Mouse (Mus musculus) urinary bladder, adult 18-20 months (tissue): ENCODE data around the gene Napepld.
"Not testable (repeated sequence)": the region's sequence is repeated elsewhere in the genome, so short reads cannot be mapped to it uniquely, and the experiment has no call there.

Source experiments
- DNase-seq, 2 experiments: peaks; one replicate each; pipeline ENCODE4 v3.0.0; 2022; ENCODE audit warnings: low spot score in 2 of 2, mixed read lengths in 2 of 2

Napepld gene

DNA sequence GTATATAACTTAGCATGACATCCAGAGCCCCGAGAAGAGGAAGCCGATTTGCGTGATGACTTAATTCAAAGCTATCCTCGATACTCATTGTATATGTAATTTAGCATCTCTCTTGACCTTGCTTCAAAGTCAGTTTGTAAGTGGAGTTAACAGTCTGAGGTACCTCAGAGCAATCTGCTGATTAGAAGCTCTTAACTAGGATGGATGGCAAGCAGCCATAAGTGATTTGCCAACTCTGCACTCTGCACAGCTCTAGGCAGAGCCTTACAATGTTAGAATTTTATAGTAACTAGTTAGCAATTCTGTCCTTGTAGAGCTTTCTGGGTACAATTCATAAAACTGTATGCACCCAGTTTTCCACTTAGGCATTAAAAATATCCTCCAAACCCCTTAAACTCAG lies 5.3 kb upstream of the Napepld start:
- no peak for DNase-seq

DNA sequence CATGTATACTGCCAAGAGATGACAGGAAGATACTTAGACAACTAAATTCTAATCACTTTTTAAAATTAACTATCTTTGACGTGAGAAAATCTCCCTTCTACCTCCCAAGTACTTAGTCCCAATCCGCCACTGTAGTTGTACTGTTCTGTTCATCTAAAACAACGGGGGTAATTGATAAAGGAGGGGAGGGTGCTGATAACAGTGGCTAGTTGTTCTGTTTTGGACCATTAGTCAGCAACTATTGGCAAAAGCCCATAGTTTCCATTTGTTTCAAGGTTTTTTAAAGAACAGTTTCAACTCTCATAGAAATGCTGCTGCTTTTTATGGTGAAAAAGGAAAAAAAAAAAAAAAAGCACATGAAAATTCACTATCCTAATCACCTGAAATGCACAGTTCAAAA lies 2.5 kb upstream of the Napepld start:
- DNase-seq = no peak

DNA sequence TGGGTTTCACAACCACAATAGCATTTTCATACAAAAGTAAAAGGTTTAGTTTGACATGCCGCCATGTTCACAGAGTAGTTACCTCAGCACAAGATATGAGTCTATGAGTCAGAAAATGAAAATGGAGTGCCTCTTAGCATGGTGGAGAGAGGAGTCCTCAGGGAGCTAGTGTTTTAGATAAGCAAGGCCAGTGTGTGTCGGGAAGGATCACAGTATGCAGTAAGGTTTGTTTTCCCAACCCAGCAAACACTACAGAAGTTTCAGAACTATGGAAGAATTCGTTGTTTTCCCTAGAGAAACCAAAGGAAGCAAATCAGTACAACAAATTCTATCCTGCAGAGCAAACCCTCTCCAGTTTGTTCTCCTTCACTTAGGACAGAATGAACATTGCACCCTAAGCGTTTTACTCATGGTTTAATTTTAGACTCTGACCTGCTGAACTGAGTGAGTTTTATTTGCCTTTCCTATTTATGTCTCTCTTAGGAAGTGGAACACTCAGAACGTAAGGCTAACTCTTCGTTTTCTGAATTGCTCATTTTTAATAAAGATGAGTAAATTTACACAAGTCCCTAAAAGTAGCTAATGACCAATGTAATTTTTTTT lies 1.8 kb upstream of the Napepld start:
- DNase-seq = no peak

DNA sequence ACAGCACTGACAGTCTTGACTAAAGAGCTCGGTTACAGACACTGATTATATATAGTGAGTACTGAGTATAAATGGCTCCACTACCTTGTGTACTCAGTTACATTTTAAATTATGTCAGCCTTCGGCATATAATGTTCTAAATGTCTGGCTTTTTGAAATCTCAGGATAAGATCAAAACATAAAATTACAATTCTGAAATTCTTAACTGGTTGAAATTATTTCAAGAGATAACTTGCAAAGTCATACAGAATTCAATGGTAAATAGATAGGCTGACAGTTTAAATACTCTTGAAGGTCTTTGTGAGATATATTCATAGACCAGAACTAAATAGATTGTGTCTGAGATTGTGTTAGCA lies 791 bp upstream of the Napepld start:
- DNase-seq = no peak

DNA sequence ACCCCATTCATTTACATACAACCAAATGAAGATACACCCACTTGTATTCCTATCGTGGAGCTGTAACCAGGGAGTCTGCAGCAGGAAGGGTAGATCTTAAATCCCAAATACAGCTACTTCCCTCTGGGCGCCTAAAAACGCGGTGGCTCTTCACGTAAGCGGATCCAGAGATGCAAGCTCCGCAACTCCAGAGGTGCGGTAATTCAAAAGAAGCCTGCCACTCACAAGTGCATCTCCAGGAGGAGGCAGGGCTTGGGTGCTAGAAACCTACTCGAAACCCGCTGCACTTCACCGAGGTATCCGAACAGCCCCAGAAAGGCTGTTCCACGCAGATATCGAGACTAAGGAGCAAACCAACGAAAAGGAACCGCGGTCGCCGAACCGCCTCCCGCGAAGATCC lies 262 bp downstream of the Napepld start:
- no peak for DNase-seq

DNA sequence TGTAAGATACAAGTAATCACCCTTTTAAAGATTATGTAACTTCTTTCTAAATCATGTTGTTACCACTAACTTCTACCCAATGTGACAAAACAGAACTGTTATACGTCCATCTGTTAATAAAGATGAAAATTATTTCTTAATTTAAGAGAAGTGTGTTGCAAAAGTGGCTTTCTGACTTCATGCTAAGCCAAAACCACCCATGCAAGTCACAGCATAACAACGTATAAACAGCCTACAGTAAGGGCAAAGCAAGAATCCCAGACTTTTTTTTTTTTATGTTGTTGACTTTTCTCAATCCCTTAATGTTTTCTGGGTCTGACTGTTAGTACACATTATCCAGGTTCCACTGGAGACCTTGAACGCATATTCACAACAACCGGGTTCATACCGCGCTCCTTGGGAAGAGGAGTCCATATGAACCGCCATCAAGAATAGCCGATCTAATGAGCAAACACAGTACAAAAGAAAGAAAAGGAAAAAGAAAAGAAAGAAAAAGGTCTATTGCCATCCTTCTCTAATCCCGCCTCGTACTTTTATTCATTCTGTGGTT lies 849 bp downstream of the Napepld start:
- DNase-seq = no peak

DNA sequence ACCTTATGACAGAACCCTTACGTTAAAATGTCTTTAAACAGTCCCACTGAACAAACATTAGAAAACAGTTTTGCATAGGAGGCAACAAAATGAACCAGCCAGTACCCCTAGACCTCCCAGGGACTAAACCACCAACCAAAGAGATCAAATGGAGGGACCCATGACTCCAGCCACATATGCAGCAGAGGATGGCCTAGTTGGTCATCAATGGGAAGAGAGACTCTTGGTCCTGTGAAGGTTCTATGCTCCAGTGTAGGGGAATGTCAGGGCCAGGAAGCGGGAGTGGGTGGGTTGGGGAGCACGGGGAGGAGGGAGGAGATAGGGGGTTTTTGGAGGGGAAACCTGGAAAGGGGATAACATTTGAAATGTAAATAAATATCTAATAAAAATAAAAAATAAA lies 1.6 kb downstream of the Napepld start:
- DNase-seq = not testable (repeated sequence)

DNA sequence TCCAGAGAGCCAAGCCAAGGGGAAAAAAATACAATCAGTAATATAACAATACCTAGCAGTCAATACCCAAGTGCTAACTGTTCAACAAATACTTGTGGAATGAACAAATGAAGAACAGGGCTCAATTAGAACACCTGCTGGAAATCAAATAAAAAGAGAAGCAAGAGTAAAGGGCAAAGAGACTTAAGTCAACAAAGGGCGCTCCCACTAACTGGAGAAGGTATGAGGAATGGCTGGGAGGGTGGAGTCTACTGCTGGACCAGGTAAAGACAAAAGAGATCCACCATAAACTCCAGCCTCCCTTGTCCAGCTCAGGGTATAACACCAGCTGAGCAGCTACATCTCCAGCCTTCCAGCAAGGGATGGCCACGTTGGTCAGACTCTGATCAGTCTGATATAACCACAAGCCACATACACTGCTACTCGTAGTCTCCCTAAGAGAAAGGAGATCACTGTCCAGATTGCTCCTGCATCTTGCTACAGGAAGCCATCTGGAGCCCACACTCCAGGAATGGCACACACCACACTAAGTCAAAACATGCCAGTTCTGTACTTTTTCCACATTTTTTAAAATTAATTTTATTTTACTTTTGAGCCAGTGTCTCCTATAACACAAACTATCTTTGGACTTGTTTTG lies 6.2 kb downstream of the Napepld start:
- no peak for DNase-seq

DNA sequence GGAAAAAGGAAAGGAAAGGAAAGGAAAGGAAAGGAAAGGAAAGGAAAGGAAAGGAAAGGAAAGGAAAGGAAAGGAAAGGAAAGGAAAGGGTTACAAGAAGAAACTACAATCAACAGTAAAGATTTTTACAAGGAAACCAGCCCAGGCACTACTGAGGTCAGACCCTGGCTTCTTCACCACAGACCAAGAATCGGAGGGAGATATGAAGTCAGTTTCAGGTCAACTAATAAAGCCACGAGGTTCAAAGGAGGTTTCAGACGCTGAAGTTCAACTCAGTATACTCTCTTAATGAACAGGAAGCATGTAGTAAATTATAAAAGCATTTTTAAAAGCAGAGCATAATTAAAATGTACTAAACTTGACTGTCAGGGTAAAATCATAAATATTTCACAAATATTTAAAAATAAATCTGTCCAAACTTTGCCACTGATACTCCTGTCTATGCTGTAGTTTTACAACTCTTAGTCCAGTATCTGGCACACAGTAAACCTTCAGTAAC lies 7.8 kb downstream of the Napepld start:
- no peak for DNase-seq

DNA sequence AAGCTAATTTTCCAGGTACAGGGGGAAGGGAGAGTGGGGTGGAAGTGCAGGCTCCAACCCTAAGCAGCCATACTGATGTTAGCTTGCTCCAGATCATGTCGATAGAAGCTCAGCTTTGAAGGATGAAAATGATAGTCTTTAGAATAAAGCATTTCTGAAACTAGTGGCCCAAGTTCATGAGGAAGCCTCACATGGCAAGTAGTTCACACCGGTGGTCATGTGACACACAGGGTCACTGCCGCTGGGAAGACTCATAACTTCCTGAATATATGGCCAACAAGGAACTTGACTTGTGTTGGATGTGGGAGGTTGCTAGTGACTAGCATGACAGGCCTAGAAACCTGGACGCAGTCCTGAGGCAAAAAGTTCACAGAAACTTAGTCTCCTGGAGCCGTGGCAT lies 9.0 kb downstream of the Napepld start:
- no peak for DNase-seq

DNA sequence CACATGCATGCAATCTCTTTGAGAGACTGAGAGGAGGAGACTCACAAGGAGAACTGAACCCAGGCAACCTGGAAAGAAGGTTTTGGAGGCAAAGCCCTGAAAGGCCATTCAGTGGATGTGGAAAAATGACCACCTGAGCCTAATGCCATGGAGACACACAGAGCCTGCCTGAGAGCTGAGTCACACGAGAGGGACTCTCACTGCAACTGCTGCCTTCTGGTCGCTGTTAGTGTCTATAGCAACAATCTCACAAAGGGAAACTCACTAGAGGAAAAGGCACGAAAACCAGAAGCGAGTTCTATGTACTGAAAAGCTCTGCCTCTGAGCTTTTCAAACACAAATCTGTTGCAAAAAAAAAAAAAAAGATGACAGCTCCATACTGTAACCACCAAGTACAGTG lies 14.2 kb downstream of the Napepld start:
- no peak for DNase-seq

DNA sequence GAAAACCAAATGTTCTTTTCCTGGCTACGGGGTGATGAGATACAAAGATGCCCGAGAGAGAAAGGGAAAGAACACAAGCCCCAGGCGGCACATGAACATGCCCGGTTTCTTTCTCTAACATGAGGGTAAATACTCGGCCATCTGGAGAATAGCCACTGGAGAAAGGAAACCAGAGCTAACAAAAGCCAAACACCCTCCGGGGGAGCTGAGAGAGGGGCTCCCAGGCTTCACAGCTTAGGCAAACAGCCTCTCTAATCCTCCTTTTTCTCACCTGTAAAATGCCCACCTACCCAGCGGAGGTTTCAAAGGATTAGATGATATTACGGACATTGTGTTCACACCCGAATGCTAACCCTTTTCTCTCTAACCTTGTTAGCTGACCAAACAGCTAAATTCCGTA lies 16.2 kb downstream of the Napepld start:
- DNase-seq = no peak

DNA sequence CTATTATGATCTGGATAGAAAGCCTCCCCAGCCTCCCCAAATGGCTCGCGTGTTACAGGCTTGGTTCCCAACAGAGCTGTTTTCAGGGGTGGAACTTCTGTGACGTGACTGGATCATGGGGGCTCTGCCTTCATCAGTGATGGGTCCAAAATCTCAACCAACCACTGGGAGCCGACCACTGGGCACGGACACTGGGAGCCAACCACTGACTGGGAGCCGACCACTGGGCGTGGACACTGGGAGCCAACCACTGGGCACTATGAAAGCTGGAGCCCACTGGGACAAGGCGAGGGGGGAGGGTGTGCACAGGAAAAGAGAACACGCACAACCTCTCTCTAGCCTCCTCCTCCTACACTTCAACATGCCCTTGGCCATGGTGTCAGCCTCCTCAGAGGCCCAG lies 17.4 kb downstream of the Napepld start:
- no peak for DNase-seq

DNA sequence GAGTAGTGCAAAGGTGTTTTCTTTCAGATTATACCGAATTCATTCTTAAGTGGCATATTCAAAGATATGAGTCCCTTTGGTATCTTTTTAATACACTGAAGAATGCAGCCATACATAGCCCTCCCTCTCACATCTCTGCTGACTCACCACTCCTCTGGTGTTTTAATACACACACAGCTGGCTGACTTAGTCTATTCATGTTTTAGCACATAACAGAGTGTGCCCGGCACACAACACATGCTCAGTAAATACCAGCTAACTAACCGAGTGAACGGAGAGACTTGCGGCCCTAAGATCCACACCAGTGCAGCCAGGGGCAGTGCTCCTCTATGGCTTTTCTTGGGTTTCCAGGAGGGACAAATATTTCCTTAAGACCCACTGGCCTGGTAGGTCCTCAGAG lies 20.3 kb downstream of the Napepld start:
- no peak for DNase-seq

DNA sequence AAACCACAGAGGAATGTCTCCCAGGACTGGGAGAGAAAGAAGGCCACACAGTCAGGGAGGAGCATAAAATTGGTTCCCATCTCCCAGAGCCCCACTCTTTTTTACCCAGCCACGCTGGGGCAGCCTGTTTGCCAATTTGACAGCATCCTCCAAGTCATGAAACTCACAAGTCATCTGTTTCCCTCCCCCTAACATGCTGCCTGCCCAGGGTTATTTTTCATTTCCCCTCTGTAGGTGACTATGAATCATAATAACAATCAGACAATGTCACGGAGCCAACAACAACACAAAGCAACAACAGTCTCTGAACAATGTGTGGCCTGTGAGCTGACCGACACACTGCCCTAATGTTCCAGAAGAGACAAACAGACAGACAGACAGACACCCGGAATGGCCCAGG lies 21.2 kb downstream of the Napepld start:
- no peak for DNase-seq

DNA sequence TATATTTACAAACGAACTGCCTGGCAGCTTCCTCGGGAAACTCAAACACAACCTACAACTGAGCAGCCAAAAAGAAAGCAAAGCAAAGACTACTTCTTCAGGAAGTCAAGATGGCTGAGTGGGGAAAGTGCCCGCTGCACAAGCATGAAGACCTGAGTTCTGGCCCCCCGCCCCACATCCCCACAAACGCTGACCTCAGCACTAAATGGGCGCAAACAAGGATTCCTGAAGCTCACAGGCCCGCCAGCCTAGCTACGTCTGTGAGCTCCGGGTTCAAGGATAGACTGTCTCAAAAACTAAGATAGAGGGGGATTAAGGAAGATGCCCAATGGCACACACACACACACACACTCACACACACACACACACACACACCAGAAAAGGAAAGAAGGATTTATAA lies 22.8 kb downstream of the Napepld start:
- no peak for DNase-seq

DNA sequence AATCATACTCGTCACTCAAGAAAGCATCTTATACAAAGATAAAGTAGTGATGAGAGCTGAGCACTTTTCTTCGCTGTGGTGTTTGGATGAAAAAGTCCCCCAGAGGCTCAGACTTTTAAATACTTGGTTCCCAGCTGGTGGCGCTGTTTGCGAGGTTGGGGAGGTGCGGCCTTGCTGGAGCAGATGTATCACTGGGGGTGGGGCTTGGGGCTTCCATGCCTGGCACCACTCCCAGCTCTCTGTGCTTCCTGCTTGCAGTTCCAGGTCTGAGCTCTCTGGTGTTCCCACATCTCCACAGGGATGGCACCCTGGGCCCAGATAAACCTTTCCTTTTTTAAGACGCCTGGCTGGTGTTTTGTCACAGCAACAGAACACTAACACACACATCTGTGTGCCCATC lies 23.3 kb downstream of the Napepld start:
- DNase-seq = no peak

DNA sequence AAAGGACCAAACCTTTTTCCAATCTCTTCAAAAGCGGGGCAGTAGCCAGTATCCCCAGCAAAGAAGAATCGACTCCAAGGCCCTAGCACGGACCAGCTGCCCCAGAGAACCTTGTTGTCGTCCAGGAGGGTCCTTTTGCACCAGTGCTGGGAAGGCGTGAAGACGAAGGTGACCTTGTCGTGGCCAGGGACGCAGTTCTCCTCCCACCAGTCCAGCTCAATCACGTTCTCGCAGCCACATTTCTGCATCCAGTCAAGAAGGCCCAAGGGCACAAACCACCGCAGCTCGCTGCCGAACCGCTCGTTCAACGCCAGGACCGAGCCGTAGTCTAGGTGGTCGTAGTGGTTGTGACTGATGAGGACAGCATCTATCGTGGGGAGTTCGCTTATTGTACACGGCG lies 25.7 kb downstream of the Napepld start:
- DNase-seq = no peak

DNA sequence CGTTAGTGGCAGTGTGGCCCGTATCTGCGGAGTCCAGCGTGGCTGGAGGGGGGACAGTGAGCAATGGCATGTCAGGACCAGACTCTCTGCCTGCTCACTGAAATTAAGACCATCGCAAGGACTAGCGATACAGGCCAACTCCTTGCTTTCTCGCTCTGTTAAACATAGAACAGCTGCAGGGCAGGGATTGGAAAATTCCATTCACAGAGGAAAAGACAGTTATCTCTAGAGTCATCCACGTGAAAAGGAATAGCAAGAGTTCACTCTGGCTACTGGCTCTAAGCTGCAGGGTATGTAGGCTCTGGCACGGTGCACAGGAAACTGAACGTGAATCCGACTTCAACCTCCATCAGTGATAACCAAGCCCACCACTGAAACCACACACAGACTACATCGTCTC lies 26.2 kb downstream of the Napepld start:
- no peak for DNase-seq

DNA sequence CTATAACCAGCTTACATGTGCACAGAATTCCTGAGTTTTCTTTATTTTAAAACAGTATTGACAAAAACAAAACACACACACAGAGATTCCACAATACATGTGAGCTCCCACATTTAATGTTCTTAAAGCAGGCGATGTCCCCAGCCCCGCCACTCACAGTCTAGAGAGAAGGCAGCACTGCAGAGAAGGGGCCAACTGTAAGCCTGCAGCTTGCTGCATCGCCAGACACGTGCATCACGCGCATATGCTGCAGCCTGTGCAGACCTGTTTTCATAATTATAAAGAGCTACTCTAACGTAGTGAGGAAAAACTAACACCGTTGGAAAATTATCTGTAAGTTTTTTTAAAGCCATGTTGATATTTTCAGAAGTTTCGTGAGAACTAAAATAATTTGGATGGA lies 27.5 kb downstream of the Napepld start:
- DNase-seq = no peak

DNA sequence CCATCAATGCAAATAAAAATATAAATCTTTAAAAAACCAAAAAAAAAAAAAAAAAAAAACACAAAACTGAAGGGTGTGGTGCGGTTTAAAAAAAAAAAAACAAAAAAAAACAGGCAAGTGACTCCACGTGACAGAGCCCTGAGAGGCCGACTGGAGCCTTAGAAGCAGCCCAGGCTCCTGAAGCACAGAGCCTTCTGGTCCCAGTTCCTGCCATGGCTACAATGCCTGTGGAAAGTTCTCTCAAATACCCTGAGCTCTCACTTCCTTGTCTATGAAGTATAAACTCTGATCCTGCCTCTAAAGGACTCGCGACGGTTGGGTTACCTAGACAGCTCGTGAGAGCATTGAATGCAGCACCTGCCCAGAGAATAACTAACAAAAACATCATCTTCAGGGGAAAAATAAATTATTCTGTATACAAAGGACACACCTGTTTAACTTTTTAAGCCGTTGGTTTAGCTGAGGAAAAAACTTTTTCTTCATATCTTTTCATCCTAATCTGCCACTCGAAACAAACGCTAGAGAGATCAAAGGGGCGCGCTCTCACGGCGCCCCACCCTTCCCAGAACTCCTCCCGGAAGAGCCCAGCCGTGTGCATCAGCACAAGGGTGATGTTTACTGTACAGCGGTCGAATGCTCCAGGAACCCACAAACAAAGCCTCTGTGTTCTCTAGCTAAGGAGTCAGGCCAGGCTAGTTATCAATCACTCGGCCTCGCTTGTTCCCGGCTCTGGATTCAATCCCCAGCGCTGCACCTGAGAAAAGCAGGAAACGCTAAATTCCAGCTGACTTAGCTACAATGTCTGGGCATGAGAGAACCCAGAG lies 28.2 kb downstream of the Napepld start:
- DNase-seq = no peak

DNA sequence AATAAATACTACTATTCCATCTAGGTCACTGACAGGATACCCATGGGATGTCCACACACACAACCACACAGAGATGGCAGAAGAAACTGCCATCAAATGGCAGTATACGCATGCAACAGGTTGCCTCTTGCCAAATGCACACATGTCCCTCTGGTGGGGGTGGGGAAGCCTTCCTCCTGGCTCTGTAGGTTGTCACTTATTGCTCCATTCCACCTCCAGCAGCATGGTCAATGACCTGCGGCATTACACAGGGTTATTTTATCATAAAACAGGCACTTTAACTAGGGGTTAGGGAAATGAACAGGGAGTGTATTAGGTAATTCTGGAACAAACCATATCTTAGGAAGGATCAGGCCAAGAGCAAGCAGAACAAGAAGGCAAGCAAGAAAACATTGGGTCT lies 31.9 kb downstream of the Napepld start:
- no peak for DNase-seq
